Mouse (Mus musculus) adipocyte (in vitro differentiated cells): ENCODE results near the gene Prp2.
"Not testable (repeated sequence)": the region's sequence is repeated elsewhere in the genome, so short reads cannot be mapped to it uniquely, and the experiment has no call there.

Source experiments
- DNase-seq: peaks from one replicate; pipeline ENCODE4 v3.0.0-alpha.2; 2016; ENCODE audit warnings: low spot score

Prp2 gene

GRCm38 (mm10) chr6:132595613-132596012 lies at the start of gene Prp2:
Prp2 (plus strand) TSS chr6:132595913.
- DNase-seq = not testable (repeated sequence)

- DNase-seq = not testable (repeated sequence)
Observed at GRCm38 (mm10) chr6:132569509-132569908, 26.2 kb upstream of the Prp2 start, which contains the start of gene Prh1. Prh1 (plus strand) TSS chr6:132569809.

- peak; percentile 11 for DNase-seq
Observed at GRCm38 (mm10) chr6:132649399-132649798, 53.7 kb downstream of the Prp2 start.
